Mouse (Mus musculus) intestine, embryonic 14.5 days (tissue): ENCODE measurements around the gene Bex4. TPM values are rescaled to one million over a fixed set of nuclear protein-coding genes. Genes with fewer than 3 reads are reported as not detected.

Experiments
- ATAC-seq: fragments of 200-750 bp; cut with Nextera tagmentation; replicated peaks from 2 replicates; pipeline ENCODE4 v1.8.0; 2017; ENCODE audit warnings: low read depth, moderate number of reproducible peaks, moderate TSS enrichment, moderate library complexity; ENCODE audit not compliant: low FRiP score, low TSS enrichment
- DNase-seq: peaks from one replicate; pipeline ENCODE4 v3.0.0-alpha.2; 2018; ENCODE audit warnings: low spot score
- H3K27ac ChIP-seq: fragments of 300-500 bp; sonication (generic); 2 replicates; pipeline ENCODE4 v1.5.1; 2014; ENCODE audit warnings: low read depth, mild to moderate bottlenecking, control low read depth
- H3K27me3 ChIP-seq: fragments of 300-500 bp; sonication (generic); replicated peaks from 2 replicates; pipeline ENCODE4 v1.6.1; 2014; ENCODE audit warnings: low read length, control low read depth; ENCODE audit not compliant: control insufficient read depth, insufficient read depth
- H3K36me3 ChIP-seq: fragments of 300-500 bp; sonication (generic); 2 replicates; pipeline ENCODE4 v1.6.1; 2014; ENCODE audit warnings: low read length, control low read depth; ENCODE audit not compliant: control insufficient read depth, insufficient read depth
- H3K4me1 ChIP-seq: fragments of 300-500 bp; sonication (generic); replicated peaks from 2 replicates; pipeline ENCODE4 v1.6.1; 2014; ENCODE audit warnings: low read length, control low read depth, mixed read lengths; ENCODE audit not compliant: control insufficient read depth, insufficient read depth
- H3K4me2 ChIP-seq: fragments of 300-500 bp; sonication (generic); 2 replicates; pipeline ENCODE4 v1.6.1; 2014; ENCODE audit warnings: low read length
- H3K4me3 ChIP-seq: fragments of 300-500 bp; sonication (generic); 2 replicates; pipeline ENCODE4 v1.5.1; 2014; ENCODE audit warnings: low read depth, low read length, control low read depth, mixed read lengths
- H3K9ac ChIP-seq: fragments of 300-500 bp; sonication (generic); 2 replicates; pipeline ENCODE4 v1.6.1; 2014; ENCODE audit warnings: mild to moderate bottlenecking, low read length
- H3K9me3 ChIP-seq: fragments of 300-500 bp; sonication (generic); 2 replicates; pipeline ENCODE4 v1.6.1; 2016; ENCODE audit warnings: low read length, control low read depth; ENCODE audit not compliant: control insufficient read depth
- WGBS: fragments of 180-500 bp; shearing (Covaris S2); extraction: QIAGEN DNeasy Blood & Tissue Kit; methylation state at CpG from one replicate; pipeline ENCODE4 v1.1.7; 2014; 5-methylcytosine and 5-hydroxymethylcytosine counted together
- microRNA-seq: library from miRNA; unstranded; fragments of <30 nt; microRNA quantifications from one replicate; pipeline ENCODE4, GENCODE M21; 2016
- polyA plus RNA-seq: library from polyadenylated mRNA; unstranded; fragments of >200 nt; fragmentation: Nextera tagmentation; extraction: Ambion mirVana; gene quantifications from 2 replicates; pipeline ENCODE4 v1.2.1, GENCODE M21; 2014

Gene Bex4
- polyA plus RNA-seq, 1 experiment from 2014 or later = 192 TPM

DNA sequence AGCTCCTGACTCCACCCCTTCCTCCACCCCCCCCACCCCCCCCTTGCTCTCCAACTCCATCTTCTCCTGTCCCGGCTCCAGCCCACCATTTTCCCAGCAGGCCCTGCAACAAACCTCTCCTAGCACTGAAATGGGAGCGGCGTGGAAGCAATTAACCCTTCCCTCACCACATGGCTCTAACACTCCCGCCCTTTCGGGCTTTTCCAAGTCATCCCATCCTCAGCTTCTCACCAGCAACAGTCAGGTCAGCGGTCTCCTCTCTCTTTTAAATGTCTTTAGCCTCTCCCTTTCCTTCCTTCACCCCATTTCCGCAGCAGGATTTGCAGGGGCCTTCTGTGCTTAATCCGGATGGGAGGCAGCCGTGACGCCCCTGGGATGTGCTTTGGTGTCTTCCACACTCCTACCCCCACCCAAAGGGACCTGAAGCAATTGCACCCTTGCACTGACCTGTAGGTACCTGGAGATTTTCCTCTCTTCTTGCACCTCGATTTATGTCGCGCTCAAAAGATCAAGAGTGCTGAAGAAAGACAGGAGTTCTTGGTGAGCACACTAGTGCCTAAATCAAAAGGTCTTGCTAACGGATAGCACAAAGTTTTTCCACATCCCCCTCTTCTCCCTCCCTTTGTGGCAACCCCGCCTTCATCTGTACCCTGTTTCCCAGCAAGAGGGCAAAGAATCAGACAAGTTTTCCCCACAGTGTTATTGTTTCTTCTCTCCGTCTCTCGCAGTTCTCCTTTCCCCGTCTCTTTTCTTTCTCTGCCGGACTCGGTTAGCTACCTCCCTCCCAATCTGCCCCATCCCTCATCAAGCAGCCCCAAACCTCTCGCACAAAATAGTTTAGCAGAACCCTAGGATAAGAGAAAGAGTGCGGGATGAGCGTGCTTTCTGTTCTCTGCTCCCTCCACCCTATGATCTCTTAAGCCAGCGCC lies 32.7 kb downstream of the Bex4 start:
- ATAC-seq (peak; percentile 70), DNase-seq (peak; percentile 77)
- Histone ChIP-seq H3K27ac (peak overlapping the region; percentile 91), H3K9ac (peak overlapping the region; percentile 73), H3K4me1 (no peaks in the 10 kb centered on the region), H3K4me2 (peak overlapping the region; percentile 55), H3K36me3 (no peaks in the 10 kb centered on the region), H3K4me3 (peak overlapping the region; percentile 63), H3K9me3 (no peaks in the 10 kb centered on the region), H3K27me3 (no peaks in the 10 kb centered on the region)
- WGBS = 15% methylated on average over 24 of the region's 24 CpGs

GRCm38 (mm10) chrX:136172118-136172551 lies 33.3 kb downstream of the Bex4 start, which contains the start of gene Tceal8:
Gene Tceal8 (minus strand): TSS chrX:136172342.
- peak; percentile 96 for ATAC-seq
- Histone ChIP-seq H3K27me3 (no peaks in the 10 kb centered on the region), H3K27ac (peak within 1 kb of the TSS; percentile 91), H3K36me3 (no peaks in the 10 kb centered on the region), H3K4me2 (peak within 1 kb of the TSS; percentile 55), H3K4me3 (peak within 1 kb of the TSS; percentile 63), H3K4me1 (no peaks in the 10 kb centered on the region), H3K9ac (peak within 1 kb of the TSS; percentile 73), H3K9me3 (no peaks in the 10 kb centered on the region)
- DNase-seq = peak; percentile 60
- 12% methylated on average over 10 of the region's 10 CpGs for WGBS

GRCm38 (mm10) chrX:136172786-136173185 lies 34.0 kb downstream of the Bex4 start:
- Histone ChIP-seq H3K4me3 (peak overlapping the region; percentile 63), H3K36me3 (no peaks in the 10 kb centered on the region), H3K27ac (peak overlapping the region; percentile 91), H3K4me1 (no peaks in the 10 kb centered on the region), H3K9me3 (no peaks in the 10 kb centered on the region), H3K4me2 (peak overlapping the region; percentile 41), H3K9ac (peak overlapping the region; percentile 46), H3K27me3 (no peaks in the 10 kb centered on the region)
- WGBS = 28% methylated on average over 10 of the region's 10 CpGs
- DNase-seq (no peak), ATAC-seq (no peak)

GRCm38 (mm10) chrX:136180897-136181553 lies 42.2 kb downstream of the Bex4 start:
- Histone ChIP-seq H3K4me3 (no peak overlapping the region), H3K4me1 (no peaks in the 10 kb centered on the region), H3K27ac (no peak overlapping the region), H3K9ac (no peak overlapping the region), H3K27me3 (no peaks in the 10 kb centered on the region), H3K36me3 (no peaks in the 10 kb centered on the region), H3K4me2 (no peak overlapping the region), H3K9me3 (no peaks in the 10 kb centered on the region)
- 27% methylated on average over 11 of the region's 11 CpGs for WGBS
- ATAC-seq = no peak
- DNase-seq = no peak

- 73% methylated on average over 1 of the region's 1 CpGs for WGBS
- no peaks in the 10 kb centered on the region for H3K4me1 ChIP-seq
- no peak for ATAC-seq
Measured at GRCm38 (mm10) chrX:136183107-136183506, 44.3 kb downstream of the Bex4 start.

More at GRCm38 (mm10) chrX:136183107-136183506, 44.3 kb downstream of the Bex4 start:
- H3K36me3 ChIP-seq = no peaks in the 10 kb centered on the region
- H3K9ac ChIP-seq = no peak overlapping the region
- no peak overlapping the region for H3K4me2 ChIP-seq
- no peak for DNase-seq
- H3K9me3 ChIP-seq = no peaks in the 10 kb centered on the region
- no peak overlapping the region for H3K4me3 ChIP-seq
- no peaks in the 10 kb centered on the region for H3K27me3 ChIP-seq
- no peak overlapping the region for H3K27ac ChIP-seq

Small RNAs within 50 kb of the gene (microRNA-seq; reads per million reads assigned to microRNA genes)
- gene Mir6383 = not detected

Other genes starting within 250 kb of the Bex4 start
- gene Arxes2, start 145.2 kb upstream of the Bex4 start, polyA plus RNA-seq = 85.0 and 86.0 TPM in 2 replicates
- 35.9 and 40.5 TPM in 2 replicates for gene Arxes1, start 105.6 kb upstream of the Bex4 start, polyA plus RNA-seq
- gene Bex2, start 70.8 kb upstream of the Bex4 start, polyA plus RNA-seq = 132 and 146 TPM in 2 replicates
- 0.09 and 0.15 TPM in 2 replicates for gene Nxf3, start 53.7 kb upstream of the Bex4 start, polyA plus RNA-seq
- gene Tceal8, start 33.3 kb downstream of the Bex4 start, polyA plus RNA-seq = 199 and 214 TPM in 2 replicates
- 1.2 and 1.8 TPM in 2 replicates for gene Tceal5, start 64.9 kb downstream of the Bex4 start, polyA plus RNA-seq
- gene Tceal7, start 75.8 kb downstream of the Bex4 start, polyA plus RNA-seq = 0.31 and 0.49 TPM in 2 replicates
- gene Bex1, start 76.5 kb downstream of the Bex4 start, polyA plus RNA-seq = 206 and 236 TPM in 2 replicates
- gene Tceal9, start 106.1 kb downstream of the Bex4 start, polyA plus RNA-seq = 628 and 670 TPM in 2 replicates
- gene Bex3, start 131.3 kb downstream of the Bex4 start, polyA plus RNA-seq = 460 and 504 TPM in 2 replicates